Mouse (Mus musculus): ENCODE measurements at regions not wholly inside any gene's neighbourhood (a gene's known extent, or its start where the extent isn't known, plus 50 kb on each side); places are given as distances from the start of the nearest gene placed in this dataset.

DNA sequence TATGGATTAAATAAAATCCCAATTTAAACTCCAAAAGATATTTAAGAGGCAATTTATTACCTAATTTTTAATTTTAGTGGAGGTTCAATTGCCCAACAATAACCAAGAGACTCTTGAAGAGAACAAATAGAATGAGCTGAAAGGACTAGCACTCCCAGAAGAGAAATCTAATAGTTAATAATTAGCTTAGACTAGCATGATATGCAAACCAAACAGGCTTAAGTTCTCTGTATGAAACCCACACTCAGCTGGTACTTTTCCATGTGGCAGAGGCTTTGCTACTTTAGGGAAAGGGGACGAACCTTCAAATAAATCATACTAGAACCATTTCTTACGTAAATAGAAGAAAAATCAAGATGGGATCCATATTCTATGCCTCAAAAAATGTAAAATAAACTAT lies 55.9 kb upstream of the Fam19a1 start:
- in situ Hi-C loops (cut with MboI; ENCODE audit: low sequenced_read_pairs in 2 of 2, unreplicated experiment in 2 of 2), result no loop called here
- DNase-seq (ENCODE audit: low read depth, low spot score), result no peak
- TF ChIP-seq ZNF384 (IDR thresholded peaks at IDR 0.05; ENCODE audit: low read depth, low read length), result no peak
- no peak for TF ChIP-seq MAFK (IDR thresholded peaks at IDR 0.05; ENCODE audit: insufficient read depth, low read depth, low read length)
- no peak for TF ChIP-seq CHD2 (IDR thresholded peaks at IDR 0.05; ENCODE audit: low read depth, low read length)
- no peak for TF ChIP-seq HCFC1 (IDR thresholded peaks at IDR 0.05; ENCODE audit: borderline replicate concordance, insufficient read depth, low read length)
- TF ChIP-seq ZC3H11A (IDR thresholded peaks at IDR 0.05; ENCODE audit: borderline replicate concordance, low read depth, low read length), result no peak
- Histone ChIP-seq H3K9ac (ENCODE audit: insufficient read depth, low read depth, low read length, poor library complexity, severe bottlenecking) (no peak overlapping the region), H3K27ac (ENCODE audit: insufficient read depth, low read depth, low read length, poor library complexity, severe bottlenecking) (no peak overlapping the region), H3K4me3 (ENCODE audit: insufficient read depth in 1 of 2, low read depth in 1 of 2, low read length in 2 of 2, poor library complexity in 1 of 2, severe bottlenecking in 1 of 2) (no peak overlapping the region), H3K9me3 (ENCODE audit: control insufficient read depth, insufficient read depth, low read depth, low read length) (no peaks in the 10 kb centered on the region), H3K4me1 (ENCODE audit: control insufficient read depth in 2 of 2, insufficient read depth in 2 of 2, low read length in 2 of 2, poor library complexity in 1 of 2) (no peaks in the 10 kb centered on the region), H3K36me3 (ENCODE audit: control insufficient read depth, insufficient read depth, low read length, poor library complexity, severe bottlenecking) (no peaks in the 10 kb centered on the region)

DNA sequence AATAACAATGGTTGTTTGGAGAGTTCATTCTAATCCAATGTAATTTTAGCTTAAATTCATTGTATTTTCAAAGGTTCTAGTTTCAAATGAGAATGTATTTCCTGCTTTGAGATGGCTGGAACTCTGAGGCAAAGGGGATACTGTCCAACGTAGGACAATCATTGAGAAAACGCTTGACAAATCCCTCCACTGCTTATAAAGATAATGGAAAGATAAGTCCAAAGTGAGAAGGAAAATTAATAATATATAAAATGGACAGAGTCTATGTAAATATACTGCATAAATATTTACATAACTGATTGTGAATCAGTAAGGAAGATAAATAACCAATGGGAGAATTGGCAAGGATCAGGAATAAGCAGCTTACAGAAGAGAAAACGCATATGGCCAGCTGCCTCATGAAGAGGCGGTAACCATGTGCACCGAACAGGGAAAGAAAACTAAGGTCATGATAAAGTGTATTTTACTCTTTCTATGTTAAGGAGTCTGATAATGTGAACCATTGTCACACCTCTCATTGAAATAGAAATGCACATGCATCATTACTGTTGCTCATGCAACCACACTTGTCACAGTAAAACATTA lies 55.3 kb upstream of the Fam19a1 start:
- in situ Hi-C loops (cut with MboI; ENCODE audit: low sequenced_read_pairs in 2 of 2, unreplicated experiment in 2 of 2), result no loop called here
- DNase-seq (ENCODE audit: low read depth, low spot score), result no peak
- H3K36me3 ChIP-seq (ENCODE audit: control insufficient read depth, insufficient read depth, low read length, poor library complexity, severe bottlenecking), result no peaks in the 10 kb centered on the region

DNA sequence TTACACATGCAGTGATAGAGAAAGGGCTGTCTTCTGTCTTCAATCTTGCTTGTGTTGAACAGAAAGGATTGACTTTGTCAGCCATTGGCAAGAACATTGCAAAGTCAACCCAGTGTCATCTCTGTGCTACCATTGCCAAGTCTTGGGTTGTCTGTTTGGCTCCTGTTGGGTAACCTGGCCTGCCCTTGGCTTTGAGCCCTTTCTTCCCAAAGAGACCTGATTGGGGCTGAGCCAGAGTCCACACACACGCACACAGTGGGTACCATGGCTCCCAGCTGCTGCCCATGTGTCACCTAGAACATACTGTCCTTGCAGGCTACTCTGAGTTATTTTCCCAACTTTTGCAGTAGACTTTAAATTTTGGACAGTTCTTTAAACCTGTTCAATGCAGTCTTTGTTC lies 51.0 kb upstream of the Fam19a1 start:
- H3K27ac ChIP-seq (ENCODE audit: insufficient read depth, low read depth, low read length, poor library complexity, severe bottlenecking), result no peak overlapping the region
- in situ Hi-C loops (cut with MboI; ENCODE audit: low sequenced_read_pairs in 2 of 2, unreplicated experiment in 2 of 2), result no loop called here

More for the DNA sequence above, 55.3 kb upstream of the Fam19a1 start:
- H3K4me1 ChIP-seq (ENCODE audit: control insufficient read depth in 2 of 2, insufficient read depth in 2 of 2, low read length in 2 of 2, poor library complexity in 1 of 2), result no peaks in the 10 kb centered on the region
- no peak overlapping the region for H3K27ac ChIP-seq (ENCODE audit: insufficient read depth, low read depth, low read length, poor library complexity, severe bottlenecking)
- H3K9me3 ChIP-seq (ENCODE audit: control insufficient read depth, insufficient read depth, low read depth, low read length), result no peaks in the 10 kb centered on the region
- TF ChIP-seq ZC3H11A (IDR thresholded peaks at IDR 0.05; ENCODE audit: borderline replicate concordance, low read depth, low read length), result no peak
- no peak for TF ChIP-seq ZNF384 (IDR thresholded peaks at IDR 0.05; ENCODE audit: low read depth, low read length)
- TF ChIP-seq MAFK (IDR thresholded peaks at IDR 0.05; ENCODE audit: insufficient read depth, low read depth, low read length), result no peak
- TF ChIP-seq HCFC1 (IDR thresholded peaks at IDR 0.05; ENCODE audit: borderline replicate concordance, insufficient read depth, low read length), result no peak
- no peak for TF ChIP-seq CHD2 (IDR thresholded peaks at IDR 0.05; ENCODE audit: low read depth, low read length)
- no peak overlapping the region for H3K9ac ChIP-seq (ENCODE audit: insufficient read depth, low read depth, low read length, poor library complexity, severe bottlenecking)
- H3K4me3 ChIP-seq (ENCODE audit: insufficient read depth in 1 of 2, low read depth in 1 of 2, low read length in 2 of 2, poor library complexity in 1 of 2, severe bottlenecking in 1 of 2), result no peak overlapping the region

More for the DNA sequence above, 51.0 kb upstream of the Fam19a1 start:
- H3K4me1 ChIP-seq (ENCODE audit: control insufficient read depth in 2 of 2, insufficient read depth in 2 of 2, low read length in 2 of 2, poor library complexity in 1 of 2), result no peaks in the 10 kb centered on the region
- H3K36me3 ChIP-seq (ENCODE audit: control insufficient read depth, insufficient read depth, low read length, poor library complexity, severe bottlenecking), result no peaks in the 10 kb centered on the region
- no peaks in the 10 kb centered on the region for H3K9me3 ChIP-seq (ENCODE audit: control insufficient read depth, insufficient read depth, low read depth, low read length)
- no peak overlapping the region for H3K4me3 ChIP-seq (ENCODE audit: insufficient read depth in 1 of 2, low read depth in 1 of 2, low read length in 2 of 2, poor library complexity in 1 of 2, severe bottlenecking in 1 of 2)
- TF ChIP-seq ZC3H11A (IDR thresholded peaks at IDR 0.05; ENCODE audit: borderline replicate concordance, low read depth, low read length), result no peak
- no peak for TF ChIP-seq ZNF384 (IDR thresholded peaks at IDR 0.05; ENCODE audit: low read depth, low read length)
- no peak for TF ChIP-seq MAFK (IDR thresholded peaks at IDR 0.05; ENCODE audit: insufficient read depth, low read depth, low read length)
- no peak for TF ChIP-seq CHD2 (IDR thresholded peaks at IDR 0.05; ENCODE audit: low read depth, low read length)
- TF ChIP-seq HCFC1 (IDR thresholded peaks at IDR 0.05; ENCODE audit: borderline replicate concordance, insufficient read depth, low read length), result no peak
- H3K9ac ChIP-seq (ENCODE audit: insufficient read depth, low read depth, low read length, poor library complexity, severe bottlenecking), result no peak overlapping the region
- DNase-seq (ENCODE audit: low read depth, low spot score), result no peak
